Mouse (Mus musculus): ENCODE measurements around the gene AI661453.

DNA sequence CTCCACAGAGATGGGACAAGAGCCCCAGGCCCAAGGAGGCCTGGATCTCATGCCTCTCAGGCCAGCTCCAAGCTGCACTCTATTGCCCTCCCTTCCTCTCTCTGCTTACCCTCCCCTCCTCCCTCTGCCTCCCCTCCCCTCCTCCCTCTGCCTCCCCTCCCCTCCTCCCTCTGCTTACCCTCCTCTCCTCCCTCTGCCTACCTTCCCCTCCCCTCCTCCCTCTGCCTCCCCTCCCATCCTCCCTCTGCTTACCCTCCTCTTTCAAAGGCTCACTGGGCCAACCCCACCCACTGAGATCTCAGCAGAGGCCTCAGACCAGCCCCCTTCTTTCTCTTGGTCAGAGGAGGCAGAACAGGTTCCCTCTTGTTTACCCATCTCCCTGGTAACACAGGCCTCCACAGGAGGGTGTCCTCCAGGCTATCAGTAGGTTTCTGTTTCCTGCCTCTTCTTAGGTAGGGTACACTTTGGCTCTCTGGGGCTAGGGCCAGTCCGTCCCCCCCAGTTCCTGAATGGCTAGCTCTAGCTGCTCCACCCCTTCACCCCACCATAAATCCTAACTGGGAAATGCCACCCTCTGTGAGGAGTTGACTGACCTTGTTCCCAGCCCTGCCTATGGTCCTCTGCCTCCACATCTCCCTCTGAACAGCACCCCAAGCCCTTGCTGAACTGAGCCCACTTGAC is 48.0 kb downstream of the AI661453 start:
- TF ChIP-seq HCFC1 (IDR thresholded peaks at IDR 0.05; ENCODE audit: borderline replicate concordance, insufficient read depth, low read length) (no peak), MAFK (IDR thresholded peaks at IDR 0.05; ENCODE audit: insufficient read depth, low read depth, low read length) (no peak)
